Mouse (Mus musculus) liver, embryonic 12.5 days (tissue): ENCODE measurements around the gene Sec14l1. TPM values are rescaled to one million over a fixed set of nuclear protein-coding genes. Genes with fewer than 3 reads are reported as not detected.

ENCODE experiments used
- ATAC-seq: fragments of 200-750 bp; cut with Nextera tagmentation; 2 replicates; pipeline ENCODE4 v1.8.0; 2017; ENCODE audit warnings: moderate number of reproducible peaks, mild to moderate bottlenecking, moderate library complexity
- H3K27ac ChIP-seq: fragments of 300-500 bp; sonication (generic); 2 replicates; pipeline ENCODE4 v1.5.1; 2016; ENCODE audit warnings: mild to moderate bottlenecking
- H3K27me3 ChIP-seq: fragments of 300-500 bp; sonication (generic); replicated peaks from 2 replicates; pipeline ENCODE4 v1.6.1; 2016; ENCODE audit warnings: mild to moderate bottlenecking, moderate library complexity
- H3K36me3 ChIP-seq: fragments of 300-500 bp; sonication (generic); 2 replicates; pipeline ENCODE4 v1.6.1; 2016; ENCODE audit warnings: mild to moderate bottlenecking, moderate library complexity
- H3K4me1 ChIP-seq: fragments of 300-500 bp; sonication (generic); 2 replicates; pipeline ENCODE4 v1.6.1; 2016
- H3K4me2 ChIP-seq: fragments of 300-500 bp; sonication (generic); 2 replicates; pipeline ENCODE4 v1.6.1; 2016; ENCODE audit warnings: mild to moderate bottlenecking, moderate library complexity
- H3K4me3 ChIP-seq: fragments of 300-500 bp; sonication (generic); 2 replicates; pipeline ENCODE4 v1.5.1; 2016; ENCODE audit warnings: mild to moderate bottlenecking, moderate library complexity
- H3K9ac ChIP-seq: fragments of 300-500 bp; sonication (generic); 2 replicates; pipeline ENCODE4 v1.6.1; 2016; ENCODE audit warnings: mild to moderate bottlenecking, moderate library complexity
- H3K9me3 ChIP-seq: fragments of 300-500 bp; sonication (generic); replicated peaks from 2 replicates; pipeline ENCODE4 v1.6.1; 2016; ENCODE audit warnings: mild to moderate bottlenecking, moderate library complexity
- WGBS: fragments of 180-500 bp; shearing (Covaris S2); methylation state at CpG from one replicate; pipeline ENCODE4 v1.1.7; 2016; ENCODE audit not compliant: insufficient replicate concordance; 5-methylcytosine and 5-hydroxymethylcytosine counted together
- polyA plus RNA-seq: library from polyadenylated mRNA; unstranded; fragments of >200 nt; fragmentation: Nextera tagmentation; extraction: Ambion mirVana; gene quantifications from 2 replicates; pipeline ENCODE4 v1.2.1, GENCODE M21; 2016

Sec14l1 gene
- polyA plus RNA-seq, 1 experiment from 2014 or later = 26.9 TPM

- Histone ChIP-seq H3K9ac (no peak overlapping the region), H3K4me1 (peaks cover 14% of the 10 kb centered on the region; the same call in 1 of the 2 replicates), H3K27ac (no peak overlapping the region), H3K4me3 (no peak overlapping the region), H3K4me2 (no peak overlapping the region), H3K9me3 (no peaks in the 10 kb centered on the region), H3K27me3 (no peaks in the 10 kb centered on the region), H3K36me3 (peaks cover 93% of the 10 kb centered on the region)
- WGBS = 78% methylated on average over 9 of the region's 9 CpGs
- no peak for ATAC-seq
Measured at GRCm38 (mm10) chr11:117153553-117153952, 38.6 kb downstream of the Sec14l1 start.

GRCm38 (mm10) chr11:117154088-117154815 is 39.3 kb downstream of the Sec14l1 start:
- 56% methylated on average over 7 of the region's 7 CpGs for WGBS
- ATAC-seq = 0 out of 2 replicates have a peak, but pooled peaks have one; percentile 23
- no peak overlapping the region for H3K4me2 ChIP-seq
- H3K9me3 ChIP-seq = no peaks in the 10 kb centered on the region
- no peak overlapping the region for H3K27ac ChIP-seq
- H3K4me3 ChIP-seq = no peak overlapping the region
- H3K9ac ChIP-seq = no peak overlapping the region
- H3K36me3 ChIP-seq = peaks cover 92% of the 10 kb centered on the region
- H3K4me1 ChIP-seq = peaks cover 14% of the 10 kb centered on the region; the same call in 1 of the 2 replicates
- no peaks in the 10 kb centered on the region for H3K27me3 ChIP-seq

- peaks cover 14% of the 10 kb centered on the region; the same call in 1 of the 2 replicates for H3K4me1 ChIP-seq
- no peak overlapping the region for H3K4me3 ChIP-seq
- H3K9me3 ChIP-seq = no peaks in the 10 kb centered on the region
- peaks cover 68% of the 10 kb centered on the region for H3K36me3 ChIP-seq
- H3K4me2 ChIP-seq = no peak overlapping the region
- ATAC-seq = peak; percentile 54; the same call in 1 of the 2 replicates
- WGBS = 59% methylated on average over 13 of the region's 15 CpGs
- no peak overlapping the region for H3K27ac ChIP-seq
- no peak overlapping the region for H3K9ac ChIP-seq
- H3K27me3 ChIP-seq = no peaks in the 10 kb centered on the region
Measured at GRCm38 (mm10) chr11:117156725-117157124, 41.8 kb downstream of the Sec14l1 start.

DNA sequence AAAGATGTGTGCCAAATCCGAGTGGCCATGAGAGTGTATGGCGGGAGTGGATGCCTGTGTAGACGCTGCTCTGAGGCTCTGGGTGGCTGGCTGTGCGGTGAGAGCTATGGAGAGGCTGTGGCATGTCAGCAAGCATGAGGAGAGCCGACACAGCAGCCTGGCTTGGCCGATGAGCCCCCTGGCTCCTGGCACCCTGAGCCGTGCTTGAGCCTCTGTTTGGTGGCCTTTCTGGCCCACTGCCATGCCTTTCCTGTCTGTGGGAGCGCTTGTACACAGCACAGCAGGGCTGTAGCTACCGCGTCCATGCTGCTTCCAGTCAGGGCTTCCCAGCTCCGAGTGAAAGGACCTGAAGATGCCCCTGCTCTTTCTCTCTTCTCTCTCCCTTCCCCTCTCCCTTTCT is 43.4 kb downstream of the Sec14l1 start:
- 83% methylated on average over 11 of the region's 11 CpGs for WGBS
- no peak overlapping the region for H3K4me2 ChIP-seq
- H3K9ac ChIP-seq = no peak overlapping the region
- no peaks in the 10 kb centered on the region for H3K27me3 ChIP-seq
- H3K9me3 ChIP-seq = no peaks in the 10 kb centered on the region
- peaks cover 54% of the 10 kb centered on the region for H3K36me3 ChIP-seq
- peaks cover 12% of the 10 kb centered on the region; the same call in 1 of the 2 replicates for H3K4me1 ChIP-seq
- no peak overlapping the region for H3K4me3 ChIP-seq
- ATAC-seq = no peak
- no peak overlapping the region for H3K27ac ChIP-seq

- Histone ChIP-seq H3K4me1 (0 out of 2 replicates have a peak, but pooled peaks cover 6% of the 10 kb centered on the region), H3K9ac (no peak overlapping the region), H3K27me3 (no peaks in the 10 kb centered on the region), H3K36me3 (peaks cover 44% of the 10 kb centered on the region), H3K4me3 (no peak overlapping the region), H3K9me3 (no peaks in the 10 kb centered on the region), H3K4me2 (no peak overlapping the region), H3K27ac (no peak overlapping the region)
- ATAC-seq = no peak
- WGBS = 84% methylated on average over 13 of the region's 13 CpGs
Measured at GRCm38 (mm10) chr11:117159257-117159945, 44.4 kb downstream of the Sec14l1 start.

- peaks cover 38% of the 10 kb centered on the region for H3K36me3 ChIP-seq
- H3K9ac ChIP-seq = no peak overlapping the region
- H3K4me3 ChIP-seq = no peak overlapping the region
- H3K27me3 ChIP-seq = no peaks in the 10 kb centered on the region
- 0 out of 2 replicates have a peak, but pooled peaks cover 6% of the 10 kb centered on the region for H3K4me1 ChIP-seq
- H3K9me3 ChIP-seq = no peaks in the 10 kb centered on the region
- H3K4me2 ChIP-seq = no peak overlapping the region
- WGBS = 87% methylated on average over 5 of the region's 5 CpGs
- ATAC-seq = no peak
- H3K27ac ChIP-seq = no peak overlapping the region
Measured at GRCm38 (mm10) chr11:117159946-117160307, 45.0 kb downstream of the Sec14l1 start.

DNA sequence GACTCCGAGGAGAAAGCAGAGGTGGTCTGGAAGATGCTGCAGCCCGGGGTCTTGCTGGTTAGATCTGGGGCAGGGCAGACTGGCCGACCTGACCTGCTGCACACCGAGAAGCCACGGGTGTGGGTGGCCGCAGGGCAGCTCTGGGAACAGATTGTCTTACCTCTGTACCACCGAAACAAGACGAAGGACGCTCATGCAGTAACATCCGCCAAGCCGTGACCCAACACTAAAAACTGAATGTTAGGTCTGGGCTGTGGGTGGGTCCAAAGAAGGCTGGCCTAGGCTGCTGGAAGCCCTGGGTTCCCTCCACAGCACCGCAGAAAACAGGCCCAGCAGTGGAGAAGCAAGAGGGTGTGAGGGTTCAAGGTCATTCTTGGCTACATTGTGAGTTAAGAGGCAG is 45.8 kb downstream of the Sec14l1 start:
- Histone ChIP-seq H3K36me3 (peaks cover 30% of the 10 kb centered on the region), H3K9ac (no peak overlapping the region), H3K4me2 (no peak overlapping the region), H3K9me3 (no peaks in the 10 kb centered on the region), H3K4me3 (no peak overlapping the region), H3K4me1 (0 out of 2 replicates have a peak, but pooled peaks cover 6% of the 10 kb centered on the region), H3K27me3 (no peaks in the 10 kb centered on the region), H3K27ac (no peak overlapping the region)
- WGBS = 91% methylated on average over 12 of the region's 12 CpGs
- no peak for ATAC-seq

- Histone ChIP-seq H3K9ac (no peak overlapping the region), H3K4me3 (no peak overlapping the region), H3K4me2 (no peak overlapping the region), H3K9me3 (no peaks in the 10 kb centered on the region), H3K27ac (no peak overlapping the region), H3K27me3 (no peaks in the 10 kb centered on the region), H3K4me1 (no peaks in the 10 kb centered on the region), H3K36me3 (peaks cover 23% of the 10 kb centered on the region)
- 70% methylated on average over 8 of the region's 8 CpGs for WGBS
- ATAC-seq = no peak
Measured at GRCm38 (mm10) chr11:117161574-117161973, 46.6 kb downstream of the Sec14l1 start.

GRCm38 (mm10) chr11:117163098-117163497 is 48.1 kb downstream of the Sec14l1 start:
- 78% methylated on average over 9 of the region's 9 CpGs for WGBS
- Histone ChIP-seq H3K27me3 (peaks cover 3% of the 10 kb centered on the region; the same call in 1 of the 2 replicates), H3K4me3 (no peak overlapping the region), H3K4me2 (no peak overlapping the region), H3K36me3 (peaks cover 11% of the 10 kb centered on the region), H3K9me3 (no peaks in the 10 kb centered on the region), H3K27ac (no peak overlapping the region), H3K9ac (no peak overlapping the region), H3K4me1 (no peaks in the 10 kb centered on the region)
- no peak for ATAC-seq

GRCm38 (mm10) chr11:117163771-117164170 is 48.8 kb downstream of the Sec14l1 start:
- Histone ChIP-seq H3K27me3 (peaks cover 7% of the 10 kb centered on the region; the same call in 1 of the 2 replicates), H3K27ac (no peak overlapping the region), H3K4me2 (no peak overlapping the region), H3K4me3 (no peak overlapping the region), H3K9me3 (no peaks in the 10 kb centered on the region), H3K9ac (no peak overlapping the region), H3K36me3 (peaks cover 5% of the 10 kb centered on the region), H3K4me1 (no peaks in the 10 kb centered on the region)
- ATAC-seq = no peak
- WGBS = 68% methylated on average over 6 of the region's 6 CpGs

DNA sequence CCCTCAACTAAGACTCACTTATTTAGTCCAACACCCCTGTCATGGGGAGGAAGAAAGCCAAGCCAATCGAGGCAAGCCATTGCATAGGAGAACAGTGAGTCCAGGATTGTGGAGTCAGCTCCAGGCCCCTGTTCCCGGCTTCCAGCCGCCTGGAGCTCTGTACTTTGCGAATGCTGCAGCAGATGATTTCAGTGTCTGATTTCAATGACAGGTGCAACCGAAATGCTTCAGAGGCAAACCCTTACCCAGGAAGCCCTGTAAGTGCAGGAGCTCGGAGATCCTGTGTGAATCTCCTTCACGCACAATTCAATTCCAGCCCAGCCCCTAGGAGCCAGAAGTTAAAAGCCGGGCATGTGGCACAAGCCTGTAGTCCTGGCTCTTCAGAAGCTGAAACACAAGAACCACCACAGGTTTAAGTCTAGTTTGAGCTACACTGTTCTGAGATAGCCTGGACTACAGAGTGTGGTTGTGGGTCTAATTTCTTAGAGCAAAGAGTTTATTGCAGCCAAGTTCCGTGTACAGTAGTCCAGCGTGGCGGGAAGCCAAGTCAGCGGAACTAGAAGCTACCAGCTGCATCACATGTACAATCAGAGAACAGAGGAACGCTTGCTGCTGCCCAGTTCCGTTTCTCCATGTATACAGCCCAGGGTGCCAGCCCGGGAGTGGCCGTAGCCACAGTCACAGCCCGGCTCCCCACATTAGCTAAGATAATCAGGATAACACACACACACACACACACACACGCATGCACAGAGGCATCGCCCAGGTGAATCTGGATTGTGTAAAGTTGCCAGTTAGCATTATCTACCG is 53.5 kb downstream of the Sec14l1 start:
- H3K27ac ChIP-seq = no peak overlapping the region
- ATAC-seq = no peak
- no peaks in the 10 kb centered on the region for H3K36me3 ChIP-seq
- no peaks in the 10 kb centered on the region for H3K4me1 ChIP-seq
- no peak overlapping the region for H3K9ac ChIP-seq
- WGBS = 71% methylated on average over 20 of the region's 20 CpGs
- H3K4me2 ChIP-seq = no peak overlapping the region
- peaks cover 7% of the 10 kb centered on the region; the same call in 1 of the 2 replicates for H3K27me3 ChIP-seq
- H3K4me3 ChIP-seq = no peak overlapping the region
- no peaks in the 10 kb centered on the region for H3K9me3 ChIP-seq
